Mouse (Mus musculus) C2C12 (cell line): ENCODE data around the gene Elmsan1.

Source experiments
- CEBPB ChIP-seq: IDR thresholded peaks from one replicate; pipeline ENCODE4 v1.6.1; 2011; ENCODE audit warnings: low read depth, mild to moderate bottlenecking, control low read depth, moderate library complexity
- CTCF ChIP-seq: IDR thresholded peaks from one replicate; pipeline ENCODE4 v1.5.1; 2011; ENCODE audit not compliant: control insufficient read depth, insufficient read depth, insufficient read length
- MAX ChIP-seq: IDR thresholded peaks from one replicate; pipeline ENCODE4 v1.6.1; 2011; ENCODE audit warnings: mild to moderate bottlenecking, control low read depth
- MYOG ChIP-seq: IDR thresholded peaks from one replicate; pipeline ENCODE4 v1.6.1; 2011; ENCODE audit not compliant: control insufficient read depth, insufficient read length; ENCODE audit errors: extremely low read depth

DNA sequence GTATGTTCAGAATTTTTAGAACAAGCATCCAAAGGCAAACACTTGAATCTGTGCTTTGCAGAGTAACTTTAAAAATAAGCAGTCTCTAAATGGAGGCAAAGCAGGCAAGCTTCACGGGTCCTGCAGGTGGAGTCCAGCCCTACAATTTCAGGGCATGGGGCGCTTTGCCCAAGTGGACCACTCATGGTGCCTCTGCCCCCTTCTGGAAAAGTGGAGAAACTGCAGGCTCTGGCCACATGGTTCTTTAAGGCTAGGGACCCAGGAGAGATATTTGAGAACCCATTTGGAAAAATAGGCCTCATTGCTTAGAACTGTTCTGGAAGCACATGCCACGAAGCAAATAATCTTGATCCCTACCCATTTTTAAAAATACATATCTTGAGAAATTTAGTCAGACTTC lies 30.5 kb upstream of the Elmsan1 start:
- peak; percentile 67 for TF ChIP-seq CTCF
- peak; percentile 25 for TF ChIP-seq MAX
- no peak for TF ChIP-seq CEBPB
- no peak for TF ChIP-seq MYOG
